Mouse (Mus musculus) mature B cell (primary cell): ENCODE results near the gene Otor.

Experiments
- in situ Hi-C: fragments of 300-500 bp; cut with MboI; formaldehyde crosslinking; loops from 2 replicates; pipeline ENCODE4 v1.14.3; 2019

The Otor gene

GRCm38 (mm10) chr2:143118221-143118620 is 39.9 kb downstream of the Otor start:
- in situ Hi-C loops, result loop anchor here (25.0 kb wide), 1 partner anchor 1344 kb away; no protein-coding TSS in a partner anchor

GRCm38 (mm10) chr2:143131098-143131646 is 52.9 kb downstream of the Otor start:
- in situ Hi-C loops, result no loop called here
